Mouse (Mus musculus) mouse embryonic stem cell (cell line): ENCODE measurements around the gene Mapre1.
"Not testable (repeated sequence)": the region's sequence is repeated elsewhere in the genome, so short reads cannot be mapped to it uniquely, and the experiment has no call there.

Source experiments
- in situ Hi-C, 2 experiments: fragments of 300-500 bp; cut with MboI; formaldehyde crosslinking; loops; 1 replicate in 1 of 2; 3 replicates in 1 of 2; pipeline ENCODE4 v1.14.3; 2019 to 2020; ENCODE audit warnings: low sequenced_read_pairs in 2 of 2, low pct_unique_long_range_greater_than_20kb in 1 of 2, mixed read lengths in 1 of 2; ENCODE audit not compliant: unreplicated experiment in 1 of 2

The Mapre1 gene

DNA sequence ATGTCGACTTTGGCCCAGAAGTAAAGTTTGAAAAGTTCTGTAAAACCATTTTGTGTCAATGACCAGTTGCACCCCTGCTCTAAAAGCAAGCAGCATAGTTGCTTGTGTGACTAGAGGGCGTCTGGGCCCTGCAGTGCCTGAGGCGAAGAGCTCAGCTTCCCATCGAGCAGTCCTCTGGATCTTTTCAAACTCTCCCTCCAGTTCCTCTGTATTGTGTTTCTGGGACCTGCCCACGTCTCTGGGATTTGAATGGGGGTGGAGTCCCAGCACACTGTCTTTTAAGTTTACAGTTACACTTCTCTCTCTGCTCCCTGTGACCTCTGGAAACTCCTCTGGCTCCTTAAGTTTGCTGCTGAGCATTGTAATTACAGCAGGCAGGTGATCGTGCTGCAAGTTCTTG is 26.4 kb downstream of the Mapre1 start:
- in situ Hi-C loops: no loop called here

GRCm38 (mm10) chr2:153768881-153769280 is 27.8 kb downstream of the Mapre1 start:
- in situ Hi-C loops: no loop called here

DNA sequence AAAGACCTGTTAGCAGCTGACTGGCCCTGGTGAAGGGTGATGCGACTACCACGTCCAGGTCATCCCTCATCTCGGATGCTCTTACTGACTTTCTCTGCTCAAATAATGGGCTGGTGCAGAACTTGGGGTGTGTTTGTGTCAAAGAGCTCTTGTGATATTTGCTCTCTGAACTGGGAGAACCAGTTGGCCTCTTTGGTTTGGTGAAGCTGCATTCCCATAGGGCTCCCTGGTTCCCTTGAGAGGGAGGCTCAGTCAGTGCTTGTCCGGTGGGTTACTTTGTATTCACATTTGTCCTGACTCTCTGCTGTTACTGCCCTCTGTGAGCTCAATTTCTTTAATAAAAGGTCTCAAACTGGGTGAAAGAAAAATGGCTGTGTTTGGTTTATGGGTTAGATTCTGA is 31.9 kb downstream of the Mapre1 start:
- in situ Hi-C loops: no loop called here

- in situ Hi-C loops: no loop called here
Observed at GRCm38 (mm10) chr2:153775472-153775871, 34.4 kb downstream of the Mapre1 start.

- in situ Hi-C loops: no loop called here
Observed at GRCm38 (mm10) chr2:153778638-153779362, 37.7 kb downstream of the Mapre1 start.

DNA sequence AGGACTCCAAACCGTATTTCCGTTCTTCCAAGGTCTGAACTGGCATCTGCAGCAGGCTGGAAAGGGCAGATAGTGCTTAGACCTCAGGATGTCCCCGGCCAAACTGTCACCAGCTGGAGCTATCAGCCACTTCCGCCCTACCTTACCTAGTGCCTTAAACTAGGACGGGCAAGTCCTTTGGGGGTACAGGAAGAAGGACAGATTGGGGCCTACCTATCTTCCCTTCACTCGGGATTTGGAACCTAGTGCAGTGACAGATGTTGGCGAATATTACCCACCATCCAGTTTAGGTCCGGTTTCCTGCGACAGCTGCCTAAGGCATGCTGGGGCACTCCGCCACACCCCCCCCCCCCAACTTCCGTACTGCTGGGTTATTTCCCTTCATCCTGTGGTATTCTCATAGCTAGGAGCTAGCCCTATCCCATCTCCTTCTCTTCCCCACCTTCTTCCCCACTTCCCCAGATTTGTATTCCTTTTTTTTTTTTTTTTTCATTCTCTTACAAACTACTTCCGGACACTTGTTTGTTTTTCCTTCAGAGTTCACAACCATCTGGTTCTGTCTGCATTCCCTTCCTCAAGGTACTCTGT is 38.4 kb downstream of the Mapre1 start, which contains the start of gene Efcab8:
TSS of gene Efcab8 (plus strand) at position 538 of the 588 bp plus-strand sequence.
- in situ Hi-C loops: no loop called here

DNA sequence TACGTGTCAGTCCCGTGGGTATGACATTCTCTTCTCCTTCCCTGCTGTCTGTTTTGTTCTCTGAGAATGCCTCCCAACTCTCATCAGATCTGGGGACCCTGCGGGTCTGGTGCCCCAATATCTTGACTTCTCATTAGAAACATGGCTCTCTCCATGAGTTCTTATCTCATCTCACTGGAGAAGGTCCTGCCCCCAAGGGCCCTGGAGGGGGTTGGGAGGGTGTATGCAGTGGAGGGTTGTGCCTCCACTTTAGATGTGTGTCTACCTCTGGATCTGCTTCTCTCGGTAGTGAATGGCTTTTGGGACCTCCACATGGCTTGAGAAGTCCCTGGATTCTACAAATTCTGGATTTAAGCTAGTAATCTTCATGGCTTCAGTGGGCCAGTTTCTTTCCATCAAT is 40.1 kb downstream of the Mapre1 start:
- in situ Hi-C loops: no loop called here

DNA sequence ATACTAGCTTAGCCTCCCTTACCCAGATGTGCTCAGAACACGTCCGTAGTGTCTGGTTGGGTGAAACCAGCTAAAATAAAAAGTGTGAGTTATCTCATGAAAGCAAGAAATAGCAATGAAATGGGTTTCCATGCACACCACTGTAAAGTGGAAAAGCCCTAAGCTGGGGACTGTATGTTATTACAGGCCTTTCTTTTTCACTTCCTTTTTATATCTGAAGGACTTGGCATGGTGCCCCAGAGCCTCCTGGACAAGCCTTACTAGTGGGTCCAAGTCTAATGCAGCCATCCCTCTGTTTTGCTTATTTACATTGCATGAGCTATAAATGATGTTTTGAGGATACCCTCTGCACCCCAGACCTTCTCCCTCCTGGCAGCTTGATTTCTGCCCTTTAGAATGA is 43.6 kb downstream of the Mapre1 start:
- in situ Hi-C loops: no loop called here

GRCm38 (mm10) chr2:153793366-153793765 is 52.3 kb downstream of the Mapre1 start:
- in situ Hi-C loops: no loop called here

DNA sequence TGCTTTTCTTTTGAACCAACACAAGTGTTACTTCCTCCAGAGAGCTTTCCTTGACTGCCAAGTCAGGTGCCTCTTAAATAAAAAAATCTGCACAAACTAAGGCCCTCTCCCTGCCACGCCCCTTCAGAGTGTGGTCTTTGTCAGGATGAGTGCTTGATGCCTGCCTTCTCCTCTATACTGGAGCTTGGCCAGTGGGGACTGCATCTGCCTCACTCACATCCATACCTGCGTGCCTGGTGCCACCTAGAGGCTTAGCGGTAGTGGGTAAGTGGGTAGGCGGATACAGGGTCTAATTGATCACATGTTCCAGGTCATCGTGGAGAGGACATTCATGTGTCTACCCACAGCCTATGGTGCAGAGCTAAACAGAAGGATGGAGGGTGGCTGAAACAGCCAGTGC is 54.0 kb downstream of the Mapre1 start:
- in situ Hi-C loops: no loop called here

- in situ Hi-C loops: not testable (repeated sequence)
Observed at GRCm38 (mm10) chr2:153807464-153807863, 66.4 kb downstream of the Mapre1 start.

- in situ Hi-C loops: no loop called here
Observed at GRCm38 (mm10) chr2:153808146-153808545, 67.1 kb downstream of the Mapre1 start.

DNA sequence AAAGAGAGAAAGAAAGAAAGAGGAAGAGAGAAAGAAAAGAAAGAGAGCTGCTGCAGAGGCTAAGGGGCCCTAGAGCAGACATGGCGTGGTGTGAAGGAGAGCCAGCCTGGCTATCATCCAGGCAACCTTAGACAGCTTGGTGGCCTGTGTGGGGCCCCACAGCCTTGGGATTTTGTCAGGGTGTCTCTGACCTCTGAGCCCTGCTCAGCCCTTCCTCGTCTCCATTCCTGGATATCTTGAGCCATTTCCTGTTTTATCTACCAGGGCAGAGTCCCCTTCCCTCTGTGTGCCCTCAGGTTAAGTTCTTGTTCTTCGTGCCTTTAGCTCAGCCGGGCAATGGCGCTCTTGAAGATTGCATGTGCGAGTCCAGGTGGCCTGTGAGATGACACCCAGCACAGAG is 67.8 kb downstream of the Mapre1 start:
- in situ Hi-C loops: no loop called here

- in situ Hi-C loops: no loop called here
Observed at GRCm38 (mm10) chr2:153809921-153810320, 68.8 kb downstream of the Mapre1 start.

DNA sequence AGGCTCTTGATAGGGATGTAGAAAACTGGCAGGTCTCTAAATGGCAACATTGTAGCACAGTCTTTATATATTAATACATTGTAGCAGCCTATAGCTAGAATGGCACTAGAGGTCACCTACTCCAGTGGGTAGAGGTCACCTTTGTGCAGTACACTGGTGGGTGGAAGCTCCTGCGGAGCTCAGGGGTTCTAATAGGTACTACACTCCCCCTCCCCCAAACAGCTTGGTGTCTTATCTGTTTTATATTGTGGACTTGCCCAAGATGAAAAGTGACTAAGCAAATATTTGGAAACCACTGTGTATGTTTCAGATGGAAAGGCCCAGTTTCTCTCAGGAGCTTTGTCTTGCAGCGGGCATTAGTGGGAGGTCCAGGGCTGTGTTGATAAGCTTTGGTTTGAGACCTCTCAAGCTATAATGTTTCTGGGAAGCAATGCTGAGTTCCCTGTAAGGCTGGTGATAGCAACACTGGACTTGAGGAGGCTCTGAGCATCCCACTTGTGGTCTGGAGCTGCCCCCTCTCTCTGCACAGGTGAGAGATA is 81.0 kb downstream of the Mapre1 start:
- in situ Hi-C loops: no loop called here
